Mouse (Mus musculus) right cerebral cortex, postnatal 14 days (tissue): ENCODE measurements around the gene Galr2.
"Not testable (repeated sequence)": the region's sequence is repeated elsewhere in the genome, so short reads cannot be mapped to it uniquely, and the experiment has no call there.

ENCODE experiments used
- DNase-seq: peaks from one replicate; pipeline ENCODE4 v3.0.0; 2022

The Galr2 gene

GRCm38 (mm10) chr11:116272589-116273468, 7.9 kb upstream of the Galr2 start:
- no peak for DNase-seq

GRCm38 (mm10) chr11:116273469-116274044, 7.2 kb upstream of the Galr2 start:
- DNase-seq, result no peak

GRCm38 (mm10) chr11:116274045-116274666, 6.6 kb upstream of the Galr2 start, which contains the start of gene Srp68:
TSS of gene Srp68 (minus strand) at chr11:116274217.
- DNase-seq, result peak; percentile 91

- DNase-seq, result not testable (repeated sequence)
Measured at GRCm38 (mm10) chr11:116277184-116277583, 3.6 kb upstream of the Galr2 start.

- no peak for DNase-seq
Measured at GRCm38 (mm10) chr11:116281671-116282070, 932 bp downstream of the Galr2 start.

GRCm38 (mm10) chr11:116282089-116282488, 1.4 kb downstream of the Galr2 start:
- no peak for DNase-seq

- no peak for DNase-seq
Measured at GRCm38 (mm10) chr11:116282912-116283521, 2.3 kb downstream of the Galr2 start.

GRCm38 (mm10) chr11:116283982-116284381, 3.2 kb downstream of the Galr2 start:
- no peak for DNase-seq

- DNase-seq, result no peak
Measured at GRCm38 (mm10) chr11:116285770-116286191, 5.0 kb downstream of the Galr2 start.

GRCm38 (mm10) chr11:116287351-116287750, 6.6 kb downstream of the Galr2 start:
- DNase-seq, result no peak

- DNase-seq, result no peak
Measured at GRCm38 (mm10) chr11:116290556-116290955, 9.8 kb downstream of the Galr2 start.

- no peak for DNase-seq
Measured at GRCm38 (mm10) chr11:116292401-116292800, 11.7 kb downstream of the Galr2 start.

- no peak for DNase-seq
Measured at GRCm38 (mm10) chr11:116293538-116294137, 12.9 kb downstream of the Galr2 start.

- peak; percentile 53 for DNase-seq
Measured at GRCm38 (mm10) chr11:116294319-116294718, 13.6 kb downstream of the Galr2 start.

GRCm38 (mm10) chr11:116296191-116296734, 15.5 kb downstream of the Galr2 start:
- no peak for DNase-seq

GRCm38 (mm10) chr11:116297017-116297416, 16.3 kb downstream of the Galr2 start:
- no peak for DNase-seq

GRCm38 (mm10) chr11:116298221-116298620, 17.5 kb downstream of the Galr2 start:
- DNase-seq, result no peak

- DNase-seq, result no peak
Measured at GRCm38 (mm10) chr11:116298621-116299020, 17.9 kb downstream of the Galr2 start.

GRCm38 (mm10) chr11:116305423-116305822, 24.7 kb downstream of the Galr2 start:
- no peak for DNase-seq

GRCm38 (mm10) chr11:116306126-116306982, 25.6 kb downstream of the Galr2 start:
- peak; percentile 93 for DNase-seq

GRCm38 (mm10) chr11:116307019-116307725, 26.4 kb downstream of the Galr2 start, which contains the start of gene Exoc7:
TSS of gene Exoc7 (minus strand) at chr11:116307233.
- no peak for DNase-seq
